Mouse (Mus musculus) adrenal gland, adult 10 weeks (tissue): ENCODE results near the gene Ttc16. TPM values are rescaled to one million over a fixed set of nuclear protein-coding genes. Genes with fewer than 3 reads are reported as not detected.

Experiments
- polyA plus RNA-seq: library from polyadenylated mRNA; stranded (reverse); fragments of 350-450 nt; fragmentation: Illumina TruSeq; extraction: RNeasy Lipid Tissue Mini Kit (QIAGEN cat#74804); gene quantifications from one replicate; pipeline ENCODE4 v1.2.3, GENCODE M21; 2014; ENCODE audit warnings: low read depth, low replicate concordance

Gene Ttc16
- not detected for polyA plus RNA-seq

DNA sequence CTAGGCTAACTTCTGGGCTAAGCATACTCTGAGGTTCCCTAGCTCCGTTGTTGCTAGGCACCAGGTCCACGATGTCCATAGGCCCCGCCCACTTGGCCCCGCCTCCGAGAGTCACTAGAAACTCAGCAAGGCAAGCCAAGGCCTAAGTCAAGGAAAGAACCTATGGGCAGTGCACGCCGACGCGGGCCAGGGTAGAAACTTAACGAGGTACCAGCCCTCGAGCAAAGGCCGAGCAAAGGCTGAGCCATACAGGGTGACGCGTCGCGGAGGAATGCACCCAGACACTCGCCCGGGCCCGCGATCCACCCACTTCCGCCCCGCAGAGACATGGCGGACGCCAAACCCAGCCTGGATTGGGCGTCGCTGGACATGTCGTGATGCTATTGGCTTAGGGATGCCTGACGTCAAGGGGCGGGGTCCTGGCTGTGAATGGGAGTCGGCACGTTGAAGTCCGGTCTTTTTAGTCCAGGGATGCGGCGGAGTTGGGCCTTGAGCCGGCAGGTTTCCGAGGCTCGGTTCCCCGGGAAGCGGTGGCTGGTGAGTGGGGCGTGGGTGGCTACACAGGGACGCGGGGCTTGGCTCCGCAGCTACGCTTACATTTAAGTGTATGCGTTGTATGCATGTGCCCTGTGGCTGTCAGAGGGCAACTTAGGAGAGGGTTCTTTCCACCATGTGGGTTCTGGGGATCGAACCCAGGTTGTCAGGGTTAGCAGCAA, at the start of gene Ttc16, which contains the start of gene Ptrh1:
Gene Ttc16 (minus strand): TSS at position 275 of the 716 bp plus-strand sequence.
Gene Ptrh1 (plus strand): TSS at position 428 of the 716 bp plus-strand sequence.

DNA sequence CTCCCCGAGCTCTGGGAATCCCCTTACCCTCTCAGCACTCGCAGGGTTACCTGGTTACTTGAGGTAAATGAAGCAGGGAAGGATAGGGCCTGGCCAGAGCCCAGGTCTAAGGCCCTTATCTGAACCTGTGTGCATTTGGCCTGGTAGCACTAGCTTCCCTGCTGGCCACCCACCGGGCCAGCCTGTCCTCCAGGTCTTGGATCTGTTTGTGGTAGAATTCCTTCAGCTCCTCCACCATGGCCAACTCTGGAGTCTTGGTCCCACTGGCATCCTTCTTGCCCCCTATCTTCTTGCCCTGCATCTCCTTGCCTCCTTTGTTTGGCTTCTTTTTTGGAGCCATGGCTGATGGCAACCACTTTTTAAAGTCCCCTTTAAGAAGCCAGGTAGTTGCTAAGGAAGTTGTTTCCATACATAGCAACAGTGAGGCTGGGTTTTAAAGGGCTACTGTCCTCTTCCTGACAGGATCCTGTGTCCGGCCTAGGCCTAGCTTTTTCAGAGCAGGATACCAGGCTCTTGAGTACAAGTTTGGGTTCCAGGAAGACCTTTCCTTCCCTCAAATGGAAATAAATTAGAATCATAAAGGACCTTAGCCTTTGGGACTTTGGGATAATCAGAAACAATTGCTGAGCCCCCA, 8.7 kb upstream of the Ttc16 start, which contains the start of gene Cfap157:
Gene Cfap157 (minus strand): TSS at position 381 of the 634 bp plus-strand sequence.

DNA sequence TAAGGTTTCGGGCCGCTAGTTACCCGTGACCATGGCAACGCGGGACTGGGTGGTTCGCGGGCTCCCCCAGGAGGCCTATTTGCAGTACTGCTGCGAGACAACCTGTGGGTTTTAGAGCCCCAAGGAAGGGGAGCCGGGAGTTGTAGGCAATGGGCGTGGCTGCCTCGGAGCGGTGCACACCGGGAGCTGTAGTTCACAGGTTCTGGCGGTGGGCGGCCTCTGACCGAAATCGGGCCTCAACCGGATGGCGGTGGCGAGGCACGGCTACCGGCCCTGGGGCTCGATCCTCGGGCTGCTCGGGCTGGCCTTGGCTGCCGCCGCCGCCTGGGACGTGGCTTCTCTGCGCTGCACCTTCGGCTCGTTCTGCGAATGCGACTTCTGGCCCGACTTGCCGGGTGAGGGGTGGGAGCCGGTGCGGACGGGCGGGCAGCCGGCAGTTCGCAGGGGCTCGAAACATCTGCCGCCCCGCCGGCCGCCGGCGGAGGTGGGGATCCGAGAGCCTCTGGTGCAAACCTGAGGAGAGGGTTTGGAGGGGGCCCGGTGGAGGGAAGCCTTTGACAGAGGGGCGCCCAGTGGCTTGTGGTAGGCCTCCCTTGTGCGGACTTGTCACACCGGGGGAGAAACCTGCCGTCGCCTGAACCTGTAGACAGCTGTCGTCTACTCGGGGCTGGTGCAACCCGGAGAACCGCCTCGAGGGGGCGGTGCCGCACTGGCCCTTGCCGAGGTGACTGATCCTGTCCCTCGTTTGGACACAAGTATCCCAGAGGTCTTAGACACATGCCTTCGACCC, 18.2 kb downstream of the Ttc16 start, which contains the start of gene Tor2a:
Gene Tor2a (plus strand): TSS at position 179 of the 790 bp plus-strand sequence.

DNA sequence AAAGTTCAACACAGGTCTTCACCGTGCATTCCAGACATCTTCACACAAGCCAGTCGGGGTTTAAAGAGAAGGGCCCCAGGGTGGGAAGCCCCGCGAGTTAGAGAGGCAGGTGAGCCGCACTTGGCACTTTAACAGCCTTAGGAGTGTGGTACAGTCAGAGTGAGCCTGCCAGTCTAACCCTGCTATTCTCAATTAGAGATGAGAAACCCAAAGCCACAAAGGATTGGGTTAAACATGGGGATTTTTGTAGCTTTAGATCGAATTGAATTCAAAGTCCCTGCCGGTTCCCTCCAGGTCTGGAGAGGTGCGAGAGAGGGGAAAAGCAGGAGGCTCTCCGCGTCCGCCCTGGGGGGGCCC, 34.5 kb downstream of the Ttc16 start, which contains the start of gene 6330409D20Rik:
Gene 6330409D20Rik (minus strand): TSS at position 101 of the 357 bp plus-strand sequence.

DNA sequence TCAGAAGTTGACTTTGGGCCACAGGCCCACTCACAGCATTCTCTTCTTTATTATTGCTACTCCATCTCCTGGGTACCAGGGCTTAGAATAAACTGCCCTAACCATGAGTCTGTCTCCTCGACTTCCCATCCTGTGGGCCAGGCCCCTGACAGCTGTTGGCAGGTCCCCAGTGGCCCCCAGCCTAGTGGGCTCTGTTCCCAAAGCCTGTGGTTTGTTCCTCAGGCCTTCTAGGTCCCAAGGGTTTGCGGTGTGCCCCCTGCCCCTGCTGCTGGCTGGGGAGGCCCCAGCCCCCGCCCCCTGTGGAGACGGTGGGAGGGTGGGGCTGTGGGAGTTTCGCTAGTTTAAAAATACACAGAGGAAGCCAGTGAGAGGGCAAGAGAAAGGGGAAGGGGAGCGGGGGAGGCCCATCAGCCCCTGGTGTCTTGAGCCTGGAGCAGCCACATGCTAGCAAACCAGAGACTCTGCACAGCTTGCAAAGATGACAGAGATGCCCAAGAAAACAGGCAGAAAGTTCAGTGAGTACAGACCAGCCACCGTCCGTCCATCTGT, 54.7 kb downstream of the Ttc16 start, which contains the start of gene Sh2d3c:
Gene Sh2d3c (plus strand): TSS at position 375 of the 549 bp plus-strand sequence.

DNA sequence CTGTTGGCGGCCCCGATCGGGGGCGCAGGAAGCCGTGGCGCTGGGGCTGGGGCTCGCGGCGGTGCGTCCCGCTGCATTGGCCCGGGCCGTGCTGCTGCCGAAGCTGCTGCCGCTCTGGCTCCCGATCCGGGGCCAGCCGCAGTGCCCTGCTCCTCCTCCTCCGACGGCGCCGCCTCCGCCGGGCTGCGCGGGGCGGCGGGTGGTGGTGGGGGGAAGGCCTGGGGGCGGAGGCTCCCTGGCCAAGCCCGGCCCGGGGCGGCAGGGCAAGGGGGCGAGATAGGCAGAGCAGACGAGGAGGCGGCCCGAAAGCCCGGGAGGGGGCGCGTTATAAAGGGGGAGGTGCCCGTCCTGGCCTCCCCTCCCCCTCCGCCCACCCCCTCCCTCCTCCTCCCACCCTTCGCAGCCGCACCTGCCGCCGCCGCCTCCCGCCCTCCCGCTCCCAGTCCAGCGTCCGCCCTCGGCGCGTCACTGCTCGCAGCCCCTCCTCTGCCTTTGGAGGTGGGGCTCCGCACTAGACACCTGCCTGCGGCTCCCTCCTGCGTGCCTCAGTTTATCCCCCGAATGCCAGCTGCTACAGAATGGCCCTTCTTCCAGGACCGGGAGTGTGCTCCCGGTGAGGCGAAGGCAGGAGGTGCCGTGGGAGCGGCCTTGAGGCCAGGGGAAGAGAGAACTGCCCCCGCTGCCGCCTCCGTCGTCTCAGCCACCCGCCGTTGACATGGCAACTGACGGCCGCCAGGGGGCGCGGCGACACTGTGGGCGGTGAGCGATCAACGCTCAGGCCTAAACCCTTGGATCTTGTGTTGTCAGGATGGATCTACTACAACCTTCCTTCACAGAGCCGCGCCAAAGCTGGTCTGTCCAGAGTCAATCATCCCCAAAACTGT, 62.3 kb downstream of the Ttc16 start, which contains the start of gene Cdk9:
Gene Cdk9 (minus strand): TSS at position 143 of the 884 bp plus-strand sequence.

Other genes with a start within 250 kb of the Ttc16 start
- 8.6 TPM for gene Fam102a, start 240.3 kb downstream of the Ttc16 start, polyA plus RNA-seq
- 2.4 TPM for gene Dpm2, start 204.8 kb downstream of the Ttc16 start, polyA plus RNA-seq
- not detected for gene Pip5kl1, start 200.8 kb downstream of the Ttc16 start, polyA plus RNA-seq
- gene 9430097D07Rik, start 199.9 kb downstream of the Ttc16 start, polyA plus RNA-seq = not detected
- 0.87 TPM for gene St6galnac4, start 188.5 kb downstream of the Ttc16 start, polyA plus RNA-seq
- 7.6 TPM for gene St6galnac6, start 175.9 kb downstream of the Ttc16 start, polyA plus RNA-seq
- 9.0 TPM for gene Ak1, start 153.9 kb downstream of the Ttc16 start, polyA plus RNA-seq
- 3.0 TPM for gene Eng, start 129.0 kb downstream of the Ttc16 start, polyA plus RNA-seq
- gene Fpgs, start 71.5 kb downstream of the Ttc16 start, polyA plus RNA-seq = not detected
- gene Cdk9, start 62.6 kb downstream of the Ttc16 start, polyA plus RNA-seq = 45.2 TPM
- gene Sh2d3c, start 54.6 kb downstream of the Ttc16 start, polyA plus RNA-seq = 0.52 TPM
- not detected for gene 6330409D20Rik, start 34.6 kb downstream of the Ttc16 start, polyA plus RNA-seq
- 0.64 TPM for gene Tor2a, start 18.4 kb downstream of the Ttc16 start, polyA plus RNA-seq
- 0.70 TPM for gene Ptrh1, start 153 bp upstream of the Ttc16 start, polyA plus RNA-seq
- not detected for gene Cfap157, start 8.8 kb upstream of the Ttc16 start, polyA plus RNA-seq
- gene Stxbp1, start 71.6 kb upstream of the Ttc16 start, polyA plus RNA-seq = 8.2 TPM
- 0.47 TPM for gene Fam129b, start 100.5 kb upstream of the Ttc16 start, polyA plus RNA-seq
- 137 TPM for gene Rpl12, start 185.9 kb upstream of the Ttc16 start, polyA plus RNA-seq
- gene Lrsam1, start 186.0 kb upstream of the Ttc16 start, polyA plus RNA-seq = 10.0 TPM
- gene Slc2a8, start 206.4 kb upstream of the Ttc16 start, polyA plus RNA-seq = not detected